Mouse (Mus musculus): Measurements from ENCODE around the gene Hipk4.
"Not testable (repeated sequence)": the region's sequence is repeated elsewhere in the genome, so short reads cannot be mapped to it uniquely, and the experiment has no call there.

The Hipk4 gene

DNA sequence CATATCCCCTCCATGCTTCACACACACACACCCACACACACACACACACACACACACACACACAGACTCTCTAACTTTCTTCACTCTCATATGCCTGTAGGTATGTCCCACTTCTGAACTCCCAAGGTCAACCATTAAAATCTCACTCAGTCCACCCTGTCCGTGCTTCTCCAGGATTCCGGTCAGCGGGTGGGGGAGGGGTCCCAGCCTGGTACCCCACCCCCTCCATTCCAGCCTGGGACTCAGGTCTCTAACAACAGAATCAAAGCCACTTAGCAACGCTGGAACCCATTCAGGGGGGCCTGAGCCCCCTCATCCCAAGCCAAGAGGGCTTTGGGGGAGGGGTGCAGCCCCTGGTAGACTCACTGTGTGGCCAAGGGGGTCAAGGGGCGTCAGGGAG is at the start of gene Hipk4:
TSS of gene Hipk4 (plus strand) at position 301 of the 400 bp plus-strand sequence.
- no peak for DNase-seq

DNA sequence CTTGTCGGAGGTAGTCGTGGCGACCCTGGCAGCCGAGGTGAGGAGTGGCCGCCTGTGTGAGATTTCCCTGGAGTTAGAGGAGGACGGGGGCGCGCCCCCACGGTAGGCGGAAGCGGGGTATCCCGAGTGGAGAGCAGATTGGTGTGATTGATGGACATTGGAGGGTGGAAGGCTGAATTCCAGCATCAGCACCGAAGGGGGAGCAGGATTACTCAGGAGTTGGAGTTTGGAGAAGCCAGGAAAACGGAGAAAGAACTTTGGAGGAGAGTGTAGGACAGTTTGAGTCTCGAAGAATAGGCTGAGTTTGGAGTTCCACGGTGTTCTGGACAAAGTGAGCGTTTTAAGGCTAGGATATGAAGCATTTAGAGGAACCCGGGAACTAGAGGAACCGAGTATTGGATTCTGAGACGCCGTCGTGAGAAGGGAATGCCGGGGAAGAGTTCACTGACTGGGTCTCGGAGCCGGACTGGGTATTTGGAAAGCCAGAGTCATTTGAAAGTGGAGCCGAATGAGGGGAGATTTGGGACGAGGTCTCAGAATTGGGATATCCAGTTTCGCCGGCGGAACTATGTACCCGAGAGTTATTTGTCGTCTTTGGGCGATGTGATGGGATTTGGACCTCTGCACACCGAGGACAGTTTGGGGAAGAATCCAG is 49.1 kb upstream of the Hipk4 start:
- no peak for DNase-seq

DNA sequence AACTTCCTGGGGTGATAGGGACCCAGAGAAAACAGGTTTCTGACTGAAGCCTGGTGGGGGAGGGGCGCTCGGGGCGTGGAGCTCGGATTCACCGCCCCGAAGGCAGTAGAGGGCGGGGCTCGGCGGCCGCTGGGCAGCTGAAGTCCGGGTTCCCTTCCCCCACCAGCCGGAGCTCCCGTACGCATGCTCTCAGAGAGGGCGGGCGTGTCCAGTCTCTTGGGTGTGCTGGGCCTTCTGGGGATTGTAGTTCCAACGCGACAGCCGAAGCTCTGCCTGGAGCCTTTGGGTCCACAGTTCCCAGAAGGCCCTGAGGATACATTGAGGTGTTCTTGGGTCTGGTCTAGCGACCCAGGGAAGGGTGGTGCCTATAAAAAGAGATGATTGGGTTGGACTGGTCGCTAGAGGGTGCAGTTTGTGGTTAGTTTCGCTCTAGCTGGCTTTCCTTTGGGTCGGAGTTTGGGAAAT is 48.5 kb upstream of the Hipk4 start:
- peak; percentile 99 for DNase-seq

DNA sequence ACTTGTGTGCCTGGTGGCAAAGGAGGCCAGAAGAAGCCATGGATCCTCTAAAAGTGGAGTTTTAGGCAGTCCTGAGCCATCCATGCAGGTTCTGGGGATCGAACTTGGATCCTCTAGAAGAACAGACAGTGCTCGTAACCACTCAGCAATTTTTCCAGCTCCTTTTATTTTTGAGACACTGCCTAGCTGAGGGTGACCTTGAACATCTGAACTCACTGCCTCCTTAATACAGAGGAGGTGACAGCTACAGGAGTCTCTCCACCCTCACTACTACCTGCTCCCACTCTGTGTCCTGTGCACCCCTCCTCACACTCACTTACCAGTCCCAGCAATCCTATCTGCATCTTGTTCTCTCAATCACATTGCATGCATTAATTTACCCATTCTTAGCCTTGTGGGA is 47.5 kb upstream of the Hipk4 start:
- no peak for DNase-seq

DNA sequence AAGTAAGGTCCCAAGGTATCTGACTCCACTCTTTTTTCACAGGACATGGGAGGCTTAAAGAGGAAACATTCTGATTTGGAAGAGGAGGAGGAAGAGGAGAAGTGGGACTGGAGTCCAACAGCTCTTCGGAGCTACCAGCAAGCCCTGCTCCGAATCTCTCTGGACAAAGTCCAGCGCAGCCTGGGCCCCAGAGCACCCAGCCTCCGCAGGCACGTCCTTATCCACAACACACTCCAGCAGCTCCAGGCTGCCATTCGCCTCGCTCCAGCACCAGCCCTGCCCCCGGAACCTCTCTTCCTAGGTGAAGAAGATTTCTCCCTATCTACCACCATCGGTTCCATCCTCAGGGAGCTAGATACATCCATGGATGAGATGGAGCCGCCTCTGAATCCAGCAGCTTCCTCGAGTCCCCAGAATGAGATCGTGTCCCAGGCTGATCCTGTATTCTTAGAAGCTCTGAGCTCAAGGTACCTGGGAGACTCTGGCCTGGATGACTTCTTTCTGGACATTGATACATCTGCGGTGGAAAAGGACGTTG is 46.9 kb upstream of the Hipk4 start:
- no peak for DNase-seq

DNA sequence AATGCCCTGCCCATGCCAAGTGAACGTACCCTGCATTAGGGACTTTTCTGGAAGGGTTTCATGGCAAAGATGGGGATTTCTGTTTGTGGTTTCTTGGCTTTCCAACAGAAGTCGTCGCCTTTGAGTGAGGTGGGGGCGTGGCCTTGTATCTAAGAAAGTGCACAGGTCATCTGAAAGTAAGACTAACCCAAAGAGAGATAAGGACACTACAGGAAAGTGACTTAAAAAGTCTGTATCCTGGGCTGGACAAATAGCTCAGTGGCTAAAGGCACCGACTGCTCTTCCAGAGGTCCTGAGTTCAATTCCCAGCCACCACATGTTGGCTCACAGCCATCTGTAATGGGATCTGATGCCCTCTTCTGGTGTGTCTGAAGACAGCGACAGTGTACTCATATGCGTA is 44.5 kb upstream of the Hipk4 start:
- DNase-seq, result no peak

DNA sequence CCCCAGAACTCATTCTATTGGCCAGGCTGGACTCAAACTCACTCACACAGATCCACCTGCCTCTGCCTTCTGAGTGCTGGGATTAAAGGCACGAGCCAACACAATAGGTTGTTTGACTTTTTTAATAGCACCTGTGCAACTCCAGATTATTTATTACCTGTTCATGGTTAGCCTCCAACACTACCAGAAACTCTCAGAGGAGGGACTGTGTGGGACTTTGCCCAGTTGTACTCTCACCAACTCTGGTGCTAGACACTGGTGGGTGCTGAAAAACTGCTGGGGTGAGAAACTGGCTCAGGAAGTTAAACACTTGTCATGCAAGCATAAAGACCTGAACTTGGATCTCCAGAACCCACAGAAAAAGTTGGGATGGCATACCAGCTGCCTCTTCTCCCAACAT is 43.3 kb upstream of the Hipk4 start:
- no peak for DNase-seq

DNA sequence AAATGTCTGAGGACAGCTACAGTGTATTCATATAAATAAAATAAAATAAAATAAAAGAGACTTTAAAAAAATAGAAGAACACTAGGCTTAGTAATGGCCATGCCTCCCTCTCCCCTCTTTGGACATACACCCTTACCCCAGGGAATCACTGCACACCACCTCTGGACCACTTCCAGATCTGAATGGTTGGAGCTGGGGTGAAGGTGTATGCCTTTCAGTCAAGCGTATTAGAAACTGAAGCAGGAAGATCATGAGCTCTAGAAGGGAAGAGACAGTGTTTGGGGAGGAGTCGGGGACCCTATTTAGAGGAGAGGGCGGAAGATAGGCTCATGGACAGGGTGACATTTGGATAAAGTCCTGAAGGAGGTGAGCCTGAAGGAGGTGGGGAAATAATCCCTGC is 42.6 kb upstream of the Hipk4 start:
- no peak for DNase-seq

DNA sequence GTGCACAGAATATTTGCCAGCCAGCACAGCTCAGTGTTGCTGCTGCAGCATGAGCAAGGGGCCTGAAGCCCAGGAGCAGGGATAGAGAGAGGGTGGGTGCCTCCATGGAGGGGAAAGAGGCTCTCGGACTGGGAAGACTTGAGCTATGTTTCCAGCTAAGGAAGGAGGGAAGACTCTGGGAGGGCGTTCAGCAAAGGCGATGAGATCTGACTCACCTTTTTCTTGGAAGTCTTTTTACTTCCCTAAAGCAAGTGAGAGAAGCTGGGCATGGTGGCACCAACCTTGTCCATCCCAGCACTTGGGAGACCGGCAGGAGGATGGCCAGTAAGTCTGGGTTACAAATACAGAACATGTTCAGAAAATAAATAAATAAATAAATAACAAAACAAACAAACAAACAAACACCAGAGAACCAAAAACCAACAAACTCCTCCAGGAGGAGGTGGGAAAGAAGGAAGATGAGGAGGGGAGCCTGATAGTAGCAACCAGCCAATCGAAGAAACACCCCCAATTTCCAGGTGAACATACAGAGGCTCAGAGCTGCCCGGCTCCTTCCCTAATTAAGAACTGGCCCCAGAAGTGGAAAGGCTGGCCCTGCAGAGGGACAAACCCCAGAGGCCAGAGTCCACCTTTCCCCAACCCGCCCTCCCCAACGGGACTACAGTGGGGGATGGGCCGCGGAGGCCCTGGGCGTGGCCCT is 42.0 kb upstream of the Hipk4 start:
- DNase-seq, result no peak

DNA sequence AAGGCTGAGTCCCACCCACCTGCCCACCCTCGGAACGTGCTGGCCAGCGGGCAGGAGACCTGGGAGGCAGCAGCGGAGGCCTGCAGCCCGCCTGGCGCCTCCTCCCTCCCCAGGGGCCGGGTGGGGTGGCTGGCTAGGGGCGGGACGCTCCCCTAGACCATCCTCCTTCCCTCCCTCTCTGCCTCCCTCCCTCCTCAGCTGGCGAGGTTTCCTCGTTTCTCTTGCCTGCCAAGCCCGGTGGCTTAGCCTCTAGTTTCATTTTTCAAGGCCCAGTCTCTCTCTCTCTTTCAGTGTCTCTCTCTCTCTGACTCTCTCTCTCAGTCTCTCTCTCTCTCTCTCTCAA is 41.5 kb upstream of the Hipk4 start:
- peak; percentile 81 for DNase-seq

DNA sequence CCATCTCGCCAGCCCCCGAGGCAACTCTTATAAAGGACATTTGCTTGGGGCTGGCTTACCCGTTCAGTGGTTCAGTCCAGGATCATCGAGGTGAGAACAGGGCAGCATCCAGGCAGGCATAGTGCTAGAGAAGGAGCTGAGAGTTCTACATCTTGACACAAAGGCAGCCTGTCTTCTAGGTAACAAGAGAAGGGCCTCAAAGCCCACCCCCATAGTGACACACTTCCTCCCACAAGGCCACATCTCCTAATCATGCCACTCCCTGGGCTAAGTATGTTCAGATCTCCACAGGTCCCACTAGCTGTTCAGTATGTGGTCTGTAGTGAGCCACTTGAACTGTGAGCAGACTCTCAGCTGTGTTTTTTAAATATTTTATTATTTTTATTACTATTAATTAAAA is 39.2 kb upstream of the Hipk4 start:
- no peak for DNase-seq

DNA sequence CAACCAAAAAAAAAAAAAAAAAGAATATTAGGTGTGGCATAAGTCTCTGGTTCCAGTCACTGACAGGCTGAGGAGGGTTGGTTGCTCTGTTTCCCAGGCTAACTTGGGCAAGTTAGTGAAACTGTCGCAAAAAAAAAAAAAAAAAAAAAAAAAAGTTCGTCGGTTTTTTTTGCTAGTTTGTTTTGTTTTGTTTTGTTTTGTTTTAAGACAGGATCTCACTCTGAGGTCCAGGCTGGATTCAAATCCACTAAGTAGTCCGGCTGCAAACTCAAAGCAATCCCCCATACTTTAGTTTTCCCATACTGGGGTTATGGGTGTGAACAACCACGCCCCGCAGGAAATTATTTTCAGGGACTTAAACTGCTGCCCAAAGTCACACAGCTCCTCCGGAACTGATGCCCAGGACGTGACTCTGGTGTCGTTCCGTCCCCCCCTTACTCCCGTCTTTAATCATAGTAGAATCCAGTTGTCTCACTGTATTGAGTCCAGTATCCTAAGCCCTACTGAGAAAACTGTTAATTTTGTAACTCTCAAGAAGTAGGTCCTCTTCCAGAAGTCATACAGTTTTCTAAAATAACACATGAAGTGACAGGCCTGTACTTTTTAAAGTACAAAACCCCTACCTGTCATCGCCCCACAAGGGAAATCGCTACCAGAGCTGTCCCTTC is 36.8 kb upstream of the Hipk4 start:
- DNase-seq, result no peak

DNA sequence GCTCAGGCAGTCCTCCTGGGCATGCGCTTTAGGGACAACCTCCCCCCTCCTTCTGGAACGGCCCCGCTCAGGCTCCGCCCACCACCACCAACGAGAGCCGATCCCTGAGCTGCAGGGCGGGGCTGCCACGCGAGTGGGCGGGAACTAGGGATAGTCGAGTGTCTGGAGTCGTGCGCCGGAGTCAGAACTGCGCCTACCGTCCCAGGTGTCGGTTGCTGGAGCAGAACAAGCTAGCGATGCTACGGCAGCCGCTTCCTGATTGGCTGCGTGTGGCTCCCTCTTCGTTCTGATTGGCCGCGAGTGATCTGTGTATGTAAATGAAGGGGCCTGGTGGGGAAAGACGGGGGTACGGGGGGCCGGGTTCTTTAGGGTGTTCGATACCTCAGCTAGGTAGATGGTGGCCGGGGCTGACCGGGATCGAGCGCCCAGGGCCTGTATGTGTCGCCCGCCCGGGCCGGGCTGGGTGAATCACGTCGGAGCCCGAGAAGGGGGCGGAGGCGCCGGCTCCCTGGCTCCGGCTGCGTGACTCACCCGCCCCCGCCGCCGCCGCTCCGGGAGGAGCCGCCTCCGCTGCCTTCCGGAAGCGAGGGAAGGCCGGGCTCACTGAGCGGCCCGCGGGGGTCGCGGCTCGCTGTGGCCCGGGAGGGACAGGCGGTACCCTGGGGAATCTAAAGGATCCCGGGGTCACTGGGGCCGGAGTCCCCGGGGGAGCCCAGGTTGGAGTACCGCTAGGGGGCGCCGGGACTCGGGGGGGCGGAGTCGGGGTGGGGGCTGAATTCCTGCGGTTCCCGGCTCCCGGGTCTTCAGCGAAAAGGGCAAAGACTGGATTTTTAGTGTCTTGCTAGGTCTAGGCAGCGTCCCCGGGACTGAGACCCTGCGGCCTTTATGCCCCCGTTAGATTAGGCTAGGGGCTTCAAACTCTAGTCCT is 36.0 kb upstream of the Hipk4 start, which contains the start of gene Sertad1:
TSS of gene Sertad1 (plus strand) at position 141 of the 928 bp plus-strand sequence.
- DNase-seq, result peak; percentile 100

DNA sequence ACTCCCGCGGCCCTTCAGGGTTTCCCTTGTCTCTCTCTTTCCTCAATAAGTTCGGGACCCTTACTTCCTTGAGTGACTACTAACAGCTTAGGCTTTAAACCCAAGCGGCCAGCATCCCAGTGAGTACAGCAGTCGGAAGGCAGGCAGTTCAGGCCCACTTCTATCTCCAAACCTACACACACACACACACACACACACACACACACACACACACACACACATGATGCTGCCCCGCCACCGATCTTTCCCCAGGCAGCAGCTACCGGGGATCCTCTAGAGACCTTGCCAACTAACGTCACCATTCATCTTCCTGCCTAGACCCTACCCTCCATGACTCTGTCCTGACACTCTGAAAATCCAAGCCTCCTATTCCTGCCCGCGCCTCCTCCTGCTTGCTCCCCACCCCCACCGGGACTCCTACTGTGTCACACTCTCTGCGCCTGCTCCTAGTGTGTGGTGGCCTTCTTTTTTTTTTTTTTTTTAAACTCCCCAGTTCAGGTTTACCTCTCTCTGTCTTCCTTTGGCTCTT is 35.3 kb upstream of the Hipk4 start:
- DNase-seq, result peak; percentile 79

DNA sequence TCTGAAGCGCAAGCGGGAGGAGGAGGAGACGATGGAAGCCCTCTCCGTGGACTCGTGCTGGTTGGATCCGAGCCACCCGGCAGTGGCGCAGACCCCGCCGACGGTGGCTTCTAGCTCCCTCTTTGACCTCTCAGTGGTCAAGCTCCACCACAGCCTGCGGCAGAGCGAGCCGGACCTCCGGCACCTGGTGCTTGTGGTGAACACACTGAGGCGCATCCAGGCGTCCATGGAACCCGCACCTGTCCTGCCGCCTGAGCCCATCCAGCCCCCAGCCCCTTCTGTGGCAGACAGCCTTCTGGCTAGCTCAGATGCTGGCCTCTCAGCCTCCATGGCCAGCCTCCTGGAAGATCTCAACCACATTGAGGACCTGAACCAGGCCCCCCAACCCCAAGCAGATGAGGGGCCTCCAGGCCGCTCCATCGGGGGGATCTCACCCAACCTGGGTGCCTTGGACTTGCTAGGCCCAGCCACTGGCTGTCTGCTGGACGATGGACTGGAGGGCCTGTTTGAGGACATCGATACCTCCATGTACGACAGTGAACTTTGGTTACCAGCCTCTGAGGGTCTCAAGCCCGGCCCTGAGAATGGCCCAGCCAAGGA is 33.7 kb upstream of the Hipk4 start:
- no peak for DNase-seq

DNA sequence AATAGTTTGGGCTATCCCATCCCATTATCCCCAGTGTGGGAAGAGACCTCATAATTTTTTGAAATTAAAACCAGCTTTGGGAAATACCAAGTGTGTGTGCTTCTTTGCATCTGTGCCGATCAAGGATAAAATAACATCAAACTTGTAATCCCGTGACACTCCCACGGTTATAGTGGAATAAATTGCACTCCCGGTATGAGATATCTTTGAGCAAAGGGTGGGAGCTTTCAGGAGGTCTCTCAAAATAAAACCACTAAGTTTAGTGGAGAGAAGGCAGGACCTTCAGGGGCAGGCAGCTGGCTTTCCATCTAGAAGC is 32.9 kb upstream of the Hipk4 start:
- no peak for DNase-seq

DNA sequence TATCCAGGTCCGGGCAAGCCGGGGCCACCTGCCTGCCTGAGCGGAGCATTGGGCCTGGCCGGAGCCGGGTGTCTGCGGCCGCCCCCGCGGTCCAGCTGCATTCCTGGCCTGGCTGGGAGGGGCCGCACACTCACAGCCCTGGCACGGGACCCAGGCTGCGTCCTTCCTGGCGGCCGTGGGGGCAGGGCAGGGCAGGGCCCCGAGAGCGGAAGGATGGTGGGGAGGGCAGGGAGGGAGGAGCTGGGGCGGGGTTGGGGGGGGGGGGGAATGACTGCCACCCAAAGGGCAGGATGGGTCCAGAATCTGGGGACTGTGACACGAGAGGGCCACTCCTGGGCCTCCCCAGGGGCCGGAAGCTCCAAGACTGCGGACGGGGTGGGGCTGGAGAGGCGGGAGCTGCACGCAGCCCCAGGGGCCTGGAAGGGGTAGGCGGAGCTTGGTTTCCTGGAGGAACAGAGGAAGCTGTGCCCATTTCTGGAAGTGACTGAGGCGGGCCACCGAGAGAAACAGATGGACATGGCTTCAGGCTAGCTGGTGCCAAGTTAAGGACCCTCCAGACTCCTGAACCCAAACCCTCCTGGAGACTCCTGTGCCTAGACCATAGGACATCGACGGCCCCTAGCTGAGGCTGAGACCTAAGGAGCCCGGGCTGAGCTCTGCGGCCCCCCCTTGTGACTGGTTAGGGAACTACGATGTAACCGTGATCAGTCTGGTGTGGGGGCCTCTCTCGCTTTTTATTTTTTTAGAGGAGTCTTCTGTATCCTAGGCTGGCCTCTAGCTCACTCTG is 32.3 kb upstream of the Hipk4 start:
- peak; percentile 87 for DNase-seq

DNA sequence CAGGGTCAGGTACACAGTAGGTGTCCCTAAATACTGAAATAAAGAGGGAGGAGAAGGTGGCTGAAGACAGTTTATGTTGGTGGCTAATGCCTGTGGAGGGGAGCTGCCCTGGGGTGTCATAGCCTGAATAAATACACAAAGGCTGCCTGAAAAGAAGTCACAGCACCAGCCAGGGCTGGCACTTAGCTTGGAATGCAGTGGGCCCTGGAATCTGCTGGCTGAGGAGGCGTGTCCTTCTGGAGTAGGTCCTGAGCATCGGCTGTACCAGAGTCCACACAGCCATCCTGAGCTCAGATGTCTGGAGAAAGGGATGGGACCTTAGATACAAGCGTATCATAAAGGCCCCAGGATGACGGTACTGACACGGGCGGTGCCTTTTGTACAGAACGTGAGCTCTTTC is 31.2 kb upstream of the Hipk4 start:
- no peak for DNase-seq

DNA sequence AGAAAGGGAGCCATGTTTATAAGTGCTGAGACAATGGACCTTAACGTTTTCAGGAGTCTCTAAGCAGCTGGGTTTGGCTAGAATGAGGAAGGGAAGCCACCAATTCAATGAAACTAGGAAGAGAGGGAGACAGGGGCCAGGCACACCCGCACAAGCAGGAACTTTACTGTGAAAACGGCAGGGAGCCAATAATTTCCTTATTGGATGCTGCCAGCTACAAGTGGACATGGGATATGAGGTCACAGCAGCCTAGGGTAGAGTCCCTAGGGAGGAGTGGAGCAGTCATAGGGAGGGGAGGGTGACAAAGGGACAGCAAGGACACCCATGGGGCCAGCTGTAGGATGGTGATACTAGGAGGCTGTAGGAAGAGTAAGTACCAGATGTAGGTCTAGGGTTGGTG is 30.0 kb upstream of the Hipk4 start:
- no peak for DNase-seq

DNA sequence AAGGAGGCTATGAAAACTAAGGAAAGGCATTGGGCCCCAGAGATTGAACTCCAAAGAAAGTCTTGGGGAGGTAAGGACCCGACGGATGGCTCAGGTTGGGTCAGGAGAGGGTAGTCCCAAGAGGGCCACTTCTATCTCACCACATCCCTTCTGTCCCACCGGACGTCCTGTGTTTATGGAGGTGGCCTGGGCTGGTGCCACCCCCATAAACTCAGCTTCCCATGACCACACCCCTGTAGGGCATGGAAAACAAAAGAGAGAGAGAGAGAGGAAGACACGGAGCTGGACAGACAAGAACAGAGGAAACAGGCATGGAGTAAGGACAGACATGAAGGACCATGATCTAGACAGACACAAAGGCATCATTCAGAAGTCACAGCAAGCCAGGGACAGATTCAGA is 29.6 kb upstream of the Hipk4 start:
- DNase-seq, result no peak

DNA sequence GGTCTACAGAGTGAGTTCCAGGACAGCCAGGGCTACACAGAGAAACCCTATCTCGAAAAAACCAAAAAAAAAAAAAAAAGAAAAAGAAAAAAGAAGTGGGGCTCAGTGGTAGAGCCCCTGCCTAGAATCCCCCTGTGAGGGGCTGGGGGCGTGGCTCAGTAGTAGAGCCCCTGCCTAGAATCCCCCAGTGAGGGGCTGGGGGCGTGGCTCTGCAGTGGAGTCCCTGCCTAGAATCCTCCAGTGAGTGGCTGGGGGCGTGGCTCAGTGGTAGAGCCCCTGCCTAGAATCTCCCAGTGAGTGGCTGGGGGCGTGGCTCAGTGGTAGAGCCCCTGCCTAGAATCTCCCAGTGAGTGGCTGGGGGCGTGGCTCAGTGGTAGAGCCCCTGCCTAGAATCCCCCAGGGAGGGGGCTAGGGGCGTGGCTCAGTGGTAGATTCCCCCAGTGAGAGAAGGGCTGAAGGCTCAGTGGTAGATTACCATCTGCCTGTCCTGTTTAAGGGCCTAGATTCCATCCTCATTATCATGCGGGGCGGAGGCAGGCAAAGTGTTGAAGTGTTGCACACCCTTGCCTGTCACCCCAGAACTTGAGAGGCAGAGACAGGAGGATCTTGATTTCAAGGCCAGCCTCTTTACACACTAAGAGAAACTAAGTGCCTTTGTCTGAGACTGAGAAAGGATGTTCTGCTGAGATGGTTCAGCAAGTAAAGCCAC is 28.3 kb upstream of the Hipk4 start:
- not testable (repeated sequence) for DNase-seq
